Mouse (Mus musculus): ENCODE measurements at regions not wholly inside any gene's neighbourhood (a gene's known extent, or its start where the extent isn't known, plus 50 kb on each side); places are given as distances from the start of the nearest gene placed in this dataset.

DNA sequence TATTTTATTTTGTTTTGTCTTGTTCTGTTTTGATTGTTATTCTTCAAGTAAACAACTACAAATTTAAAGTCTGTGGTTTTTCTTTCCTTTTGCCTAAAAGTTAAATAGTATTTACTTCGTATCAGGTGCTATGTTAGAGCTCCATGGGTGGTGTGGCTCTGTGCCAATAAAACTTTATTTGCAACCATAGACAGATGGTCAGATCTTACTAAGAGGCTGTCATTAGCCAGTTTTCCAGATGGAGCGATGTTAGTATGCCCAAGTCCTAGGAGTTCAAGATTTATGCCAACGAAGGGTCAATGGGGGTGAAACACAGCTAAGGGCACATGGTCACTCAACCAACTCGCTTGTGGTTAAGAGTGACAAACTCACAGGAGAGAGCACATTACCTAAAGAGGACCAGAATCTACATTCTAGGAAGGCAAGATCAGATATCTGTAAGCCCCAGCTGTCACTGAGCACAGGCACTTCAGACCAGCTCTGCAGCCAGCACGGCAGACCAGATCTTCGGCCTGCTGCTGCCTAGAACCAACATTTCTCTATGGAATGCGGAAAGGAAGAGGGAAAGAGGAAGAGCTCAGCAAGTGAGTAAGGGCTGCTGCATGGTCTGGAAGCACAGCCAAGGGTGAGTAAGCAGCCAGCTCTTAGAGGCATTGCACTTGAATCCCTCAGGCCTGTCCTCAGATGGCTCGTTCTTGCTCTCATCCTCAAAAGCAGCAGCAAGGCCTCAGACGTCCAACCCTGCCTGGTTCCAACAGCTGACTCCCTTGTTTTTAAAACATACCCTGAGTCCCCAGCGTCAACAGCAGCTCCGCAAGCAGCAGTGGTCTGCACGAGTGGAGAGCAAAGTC lies 54.3 kb upstream of the Cd93 start:
- Histone ChIP-seq H3K4me2 (replicated peaks) (no peak overlapping the region), H3K27me3 (no peaks in the 10 kb centered on the region), H3K9me3 (no peaks in the 10 kb centered on the region), H3K4me1 (no peaks in the 10 kb centered on the region), H3K27ac (replicated peaks) (no peak overlapping the region), H3K9ac (replicated peaks) (no peak overlapping the region), H3K4me3 (no peak overlapping the region), H3K36me3 (no peaks in the 10 kb centered on the region)
- WGBS, result 82% methylated on average over 12 of the region's 12 CpGs
- ATAC-seq (replicated peaks), result no peak; the same call in 1 of the 2 replicates

DNA sequence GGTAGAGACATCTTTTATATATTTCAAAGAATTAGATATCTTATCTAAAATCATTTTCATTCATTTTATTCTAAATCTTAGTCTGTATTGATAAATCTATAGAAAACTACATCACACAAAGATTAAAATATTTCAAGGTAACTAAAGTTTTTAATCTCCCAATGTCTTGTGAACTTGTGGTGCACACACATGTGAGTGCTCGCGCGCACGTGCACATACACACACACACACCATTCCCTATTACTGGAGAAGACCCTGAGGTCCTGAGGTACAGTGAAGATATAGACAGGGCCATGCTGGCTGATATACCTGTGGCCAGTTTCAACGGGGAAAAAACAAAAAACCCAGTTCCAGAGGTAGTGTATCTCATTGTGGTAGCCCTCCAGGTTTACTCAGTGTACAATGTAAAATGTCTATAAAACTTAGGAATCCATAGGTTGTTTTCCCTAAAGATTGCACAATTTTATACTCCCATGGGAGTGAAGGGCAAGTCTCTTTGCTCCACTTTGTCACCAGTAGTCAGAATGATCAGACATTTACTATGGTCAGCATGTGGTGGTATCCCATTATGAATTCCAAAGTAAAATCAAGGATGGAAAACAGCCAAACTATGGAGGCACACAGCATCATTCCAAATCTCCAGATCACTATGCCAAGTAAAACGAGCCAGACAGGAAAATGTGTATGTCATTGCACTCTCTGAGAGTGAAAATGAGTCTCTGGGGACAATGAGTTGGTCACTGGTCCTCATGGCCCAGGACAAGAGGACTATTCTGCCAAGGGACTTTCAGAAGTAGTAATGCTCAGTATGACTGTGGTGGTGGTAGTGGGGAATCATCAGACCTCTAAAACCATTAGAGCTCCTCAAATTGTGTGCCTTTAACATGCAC lies 53.0 kb upstream of the Cd93 start:
- Histone ChIP-seq H3K9me3 (no peaks in the 10 kb centered on the region), H3K4me1 (no peaks in the 10 kb centered on the region), H3K27ac (replicated peaks) (no peak overlapping the region), H3K4me2 (replicated peaks) (no peak overlapping the region), H3K36me3 (no peaks in the 10 kb centered on the region), H3K4me3 (no peak overlapping the region), H3K27me3 (no peaks in the 10 kb centered on the region), H3K9ac (replicated peaks) (no peak overlapping the region)
- 89% methylated on average over 6 of the region's 6 CpGs for WGBS
- no peak for ATAC-seq (replicated peaks)

DNA sequence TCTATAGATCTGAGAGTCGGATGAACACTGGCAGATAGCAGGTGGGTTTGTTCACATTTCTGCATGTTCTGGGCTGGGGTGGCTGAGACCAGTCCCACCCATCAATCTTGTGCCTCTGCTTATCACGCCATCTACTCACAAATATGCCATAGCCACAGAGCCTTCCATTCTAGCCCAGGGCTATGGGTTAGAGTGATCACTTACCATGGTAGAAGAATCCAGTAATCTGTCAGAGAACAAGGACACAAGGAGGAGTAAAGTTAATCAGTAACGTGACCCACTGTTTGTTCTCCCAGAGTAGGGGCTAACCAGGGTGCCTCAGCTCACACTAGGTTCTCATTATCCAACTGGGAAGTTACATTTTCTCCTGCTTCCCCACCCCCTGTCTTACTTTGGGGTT lies 52.1 kb upstream of the Cd93 start:
- Histone ChIP-seq H3K9me3 (no peaks in the 10 kb centered on the region), H3K4me2 (replicated peaks) (no peak overlapping the region), H3K4me3 (no peak overlapping the region), H3K27me3 (no peaks in the 10 kb centered on the region), H3K27ac (replicated peaks) (no peak overlapping the region), H3K36me3 (no peaks in the 10 kb centered on the region), H3K4me1 (no peaks in the 10 kb centered on the region), H3K9ac (replicated peaks) (no peak overlapping the region)
- WGBS, result 74% methylated on average over 3 of the region's 3 CpGs
- ATAC-seq (replicated peaks), result no peak

DNA sequence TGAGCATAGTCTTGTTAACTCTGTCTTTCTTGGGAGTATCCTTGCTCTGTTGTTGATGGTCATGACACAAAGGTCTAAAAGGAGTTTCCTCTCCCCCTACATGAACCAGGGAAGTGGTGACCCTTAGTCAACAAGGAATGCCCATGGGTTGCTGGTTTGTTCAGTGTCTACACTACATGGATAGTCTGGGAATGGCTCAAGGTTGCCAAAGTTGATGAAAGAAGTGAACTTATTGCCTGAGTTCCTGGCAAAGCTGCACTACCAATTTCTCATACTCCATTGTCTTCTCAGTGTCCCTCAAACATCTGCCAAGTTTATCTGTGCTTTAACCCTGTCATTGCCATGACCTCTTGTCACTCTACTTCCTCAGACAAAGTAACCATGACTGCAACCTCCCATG lies 49.9 kb upstream of the Cd93 start:
- no peak overlapping the region for H3K4me2 ChIP-seq (replicated peaks)
- H3K27me3 ChIP-seq, result no peaks in the 10 kb centered on the region
- H3K36me3 ChIP-seq, result no peaks in the 10 kb centered on the region
- no peaks in the 10 kb centered on the region for H3K4me1 ChIP-seq
- no peak overlapping the region for H3K4me3 ChIP-seq
- H3K27ac ChIP-seq (replicated peaks), result no peak overlapping the region
- no peak overlapping the region for H3K9ac ChIP-seq (replicated peaks)
- H3K9me3 ChIP-seq, result no peaks in the 10 kb centered on the region
- no peak for ATAC-seq (replicated peaks)
